Mouse (Mus musculus): ENCODE data around the gene Iffo2. TPM values are rescaled to one million over a fixed set of nuclear protein-coding genes. Genes with fewer than 3 reads are reported as not detected.

The Iffo2 gene
- polyA plus RNA-seq, 1 experiment from 2014 or later, result 4.8 TPM

GRCm38 (mm10) chr4:139638356-139638755 is 108.0 kb downstream of the Iffo2 start:
- Histone ChIP-seq H3K27ac (ENCODE audit: low read depth, low read length) (no peak overlapping the region), H3K27me3 (ENCODE audit: control insufficient read depth, insufficient read depth, low read length) (peaks cover 8% of the 10 kb centered on the region), H3K4me1 (replicated peaks; ENCODE audit: control insufficient read depth, insufficient read depth, low read length) (peaks cover 17% of the 10 kb centered on the region), H3K4me3 (ENCODE audit: low read depth, low read length) (no peak overlapping the region), H3K4me2 (replicated peaks; ENCODE audit: low read depth, low read length) (no peak overlapping the region), H3K9ac (ENCODE audit: low read depth, low read length) (no peak overlapping the region), H3K36me3 (ENCODE audit: control insufficient read depth, insufficient read depth, low read length) (no peaks in the 10 kb centered on the region), H3K9me3 (ENCODE audit: control insufficient read depth, low read length) (no peaks in the 10 kb centered on the region)
- WGBS, result 94% methylated on average over 16 of the region's 16 CpGs
- ATAC-seq (ENCODE audit: low FRiP score) (no peak), DNase-seq (ENCODE audit: low spot score) (no peak)

- ATAC-seq (ENCODE audit: low FRiP score) (peak; percentile 26; the same call in 1 of the 2 replicates), DNase-seq (ENCODE audit: low spot score) (peak; percentile 49)
- Histone ChIP-seq H3K9me3 (ENCODE audit: control insufficient read depth, low read length) (no peaks in the 10 kb centered on the region), H3K27me3 (ENCODE audit: control insufficient read depth, insufficient read depth, low read length) (peaks cover 8% of the 10 kb centered on the region), H3K4me3 (ENCODE audit: low read depth, low read length) (no peak overlapping the region), H3K9ac (ENCODE audit: low read depth, low read length) (no peak overlapping the region), H3K27ac (ENCODE audit: low read depth, low read length) (0 out of 2 replicates have a peak overlapping the region, but pooled peaks have one; percentile 45), H3K36me3 (ENCODE audit: control insufficient read depth, insufficient read depth, low read length) (no peaks in the 10 kb centered on the region), H3K4me1 (replicated peaks; ENCODE audit: control insufficient read depth, insufficient read depth, low read length) (peaks cover 17% of the 10 kb centered on the region), H3K4me2 (replicated peaks; ENCODE audit: low read depth, low read length) (no peak overlapping the region)
- 23% methylated on average over 12 of the region's 12 CpGs for WGBS
Measured at GRCm38 (mm10) chr4:139639801-139640200, 109.5 kb downstream of the Iffo2 start.

GRCm38 (mm10) chr4:139640333-139640732 is 110.0 kb downstream of the Iffo2 start:
- H3K4me1 ChIP-seq (replicated peaks; ENCODE audit: control insufficient read depth, insufficient read depth, low read length), result peaks cover 17% of the 10 kb centered on the region
- 64% methylated on average over 12 of the region's 12 CpGs for WGBS
- H3K27ac ChIP-seq (ENCODE audit: low read depth, low read length), result 0 out of 2 replicates have a peak overlapping the region, but pooled peaks have one; percentile 45
- H3K36me3 ChIP-seq (ENCODE audit: control insufficient read depth, insufficient read depth, low read length), result no peaks in the 10 kb centered on the region
- no peak for DNase-seq (ENCODE audit: low spot score)
- no peaks in the 10 kb centered on the region for H3K9me3 ChIP-seq (ENCODE audit: control insufficient read depth, low read length)
- H3K27me3 ChIP-seq (ENCODE audit: control insufficient read depth, insufficient read depth, low read length), result peaks cover 8% of the 10 kb centered on the region
- no peak overlapping the region for H3K4me3 ChIP-seq (ENCODE audit: low read depth, low read length)
- H3K9ac ChIP-seq (ENCODE audit: low read depth, low read length), result no peak overlapping the region
- no peak for ATAC-seq (ENCODE audit: low FRiP score)
- H3K4me2 ChIP-seq (replicated peaks; ENCODE audit: low read depth, low read length), result no peak overlapping the region

- Histone ChIP-seq H3K27me3 (ENCODE audit: control insufficient read depth, insufficient read depth, low read length) (peaks cover 8% of the 10 kb centered on the region), H3K27ac (ENCODE audit: low read depth, low read length) (no peak overlapping the region), H3K9ac (ENCODE audit: low read depth, low read length) (no peak overlapping the region), H3K9me3 (ENCODE audit: control insufficient read depth, low read length) (no peaks in the 10 kb centered on the region), H3K36me3 (ENCODE audit: control insufficient read depth, insufficient read depth, low read length) (no peaks in the 10 kb centered on the region), H3K4me3 (ENCODE audit: low read depth, low read length) (no peak overlapping the region), H3K4me1 (replicated peaks; ENCODE audit: control insufficient read depth, insufficient read depth, low read length) (peaks cover 17% of the 10 kb centered on the region), H3K4me2 (replicated peaks; ENCODE audit: low read depth, low read length) (no peak overlapping the region)
- no peak for DNase-seq (ENCODE audit: low spot score)
- ATAC-seq (ENCODE audit: low FRiP score), result no peak
- 56% methylated on average over 6 of the region's 6 CpGs for WGBS
Measured at GRCm38 (mm10) chr4:139640775-139641174, 110.4 kb downstream of the Iffo2 start.

GRCm38 (mm10) chr4:139641829-139642425 is 111.6 kb downstream of the Iffo2 start:
- H3K36me3 ChIP-seq (ENCODE audit: control insufficient read depth, insufficient read depth, low read length), result no peaks in the 10 kb centered on the region
- 1% methylated on average over 29 of the region's 30 CpGs for WGBS
- DNase-seq (ENCODE audit: low spot score) (peak; percentile 48), ATAC-seq (ENCODE audit: low FRiP score) (0 out of 2 replicates have a peak, but pooled peaks have one; percentile 28)
- peaks cover 17% of the 10 kb centered on the region for H3K4me1 ChIP-seq (replicated peaks; ENCODE audit: control insufficient read depth, insufficient read depth, low read length)
- H3K27me3 ChIP-seq (ENCODE audit: control insufficient read depth, insufficient read depth, low read length), result peaks cover 8% of the 10 kb centered on the region
- no peak overlapping the region; the same call in 1 of the 2 replicates for H3K27ac ChIP-seq (ENCODE audit: low read depth, low read length)
- H3K9ac ChIP-seq (ENCODE audit: low read depth, low read length), result peak overlapping the region; percentile 27; the same call in 1 of the 2 replicates
- H3K9me3 ChIP-seq (ENCODE audit: control insufficient read depth, low read length), result no peaks in the 10 kb centered on the region
- H3K4me2 ChIP-seq (replicated peaks; ENCODE audit: low read depth, low read length), result peak overlapping the region; percentile 43
- H3K4me3 ChIP-seq (ENCODE audit: low read depth, low read length), result peak overlapping the region; percentile 10; the same call in 1 of the 2 replicates

GRCm38 (mm10) chr4:139643972-139644371 is 113.6 kb downstream of the Iffo2 start:
- ATAC-seq (ENCODE audit: low FRiP score) (no peak), DNase-seq (ENCODE audit: low spot score) (peak; percentile 91)
- Histone ChIP-seq H3K4me2 (replicated peaks; ENCODE audit: low read depth, low read length) (no peak overlapping the region), H3K4me1 (replicated peaks; ENCODE audit: control insufficient read depth, insufficient read depth, low read length) (peaks cover 17% of the 10 kb centered on the region), H3K27ac (ENCODE audit: low read depth, low read length) (no peak overlapping the region), H3K9ac (ENCODE audit: low read depth, low read length) (no peak overlapping the region), H3K27me3 (ENCODE audit: control insufficient read depth, insufficient read depth, low read length) (peaks cover 8% of the 10 kb centered on the region), H3K36me3 (ENCODE audit: control insufficient read depth, insufficient read depth, low read length) (no peaks in the 10 kb centered on the region), H3K4me3 (ENCODE audit: low read depth, low read length) (no peak overlapping the region), H3K9me3 (ENCODE audit: control insufficient read depth, low read length) (no peaks in the 10 kb centered on the region)
- WGBS, result 15% methylated on average over 9 of the region's 9 CpGs

GRCm38 (mm10) chr4:139646916-139647315 is 116.6 kb downstream of the Iffo2 start:
- no peaks in the 10 kb centered on the region for H3K9me3 ChIP-seq (ENCODE audit: control insufficient read depth, low read length)
- no peak overlapping the region for H3K4me3 ChIP-seq (ENCODE audit: low read depth, low read length)
- H3K4me2 ChIP-seq (replicated peaks; ENCODE audit: low read depth, low read length), result no peak overlapping the region
- H3K4me1 ChIP-seq (replicated peaks; ENCODE audit: control insufficient read depth, insufficient read depth, low read length), result peaks cover 4% of the 10 kb centered on the region
- H3K36me3 ChIP-seq (ENCODE audit: control insufficient read depth, insufficient read depth, low read length), result no peaks in the 10 kb centered on the region
- no peak overlapping the region for H3K9ac ChIP-seq (ENCODE audit: low read depth, low read length)
- no peak for DNase-seq (ENCODE audit: low spot score)
- H3K27ac ChIP-seq (ENCODE audit: low read depth, low read length), result no peak overlapping the region
- ATAC-seq (ENCODE audit: low FRiP score), result no peak
- H3K27me3 ChIP-seq (ENCODE audit: control insufficient read depth, insufficient read depth, low read length), result peaks cover 5% of the 10 kb centered on the region
- 81% methylated on average over 7 of the region's 7 CpGs for WGBS

GRCm38 (mm10) chr4:139650086-139650743 is 119.9 kb downstream of the Iffo2 start:
- Histone ChIP-seq H3K27me3 (ENCODE audit: control insufficient read depth, insufficient read depth, low read length) (no peaks in the 10 kb centered on the region), H3K4me2 (replicated peaks; ENCODE audit: low read depth, low read length) (no peak overlapping the region), H3K4me3 (ENCODE audit: low read depth, low read length) (no peak overlapping the region), H3K36me3 (ENCODE audit: control insufficient read depth, insufficient read depth, low read length) (no peaks in the 10 kb centered on the region), H3K9me3 (ENCODE audit: control insufficient read depth, low read length) (no peaks in the 10 kb centered on the region), H3K9ac (ENCODE audit: low read depth, low read length) (no peak overlapping the region), H3K27ac (ENCODE audit: low read depth, low read length) (peak overlapping the region; percentile 1; the same call in 1 of the 2 replicates), H3K4me1 (replicated peaks; ENCODE audit: control insufficient read depth, insufficient read depth, low read length) (no peaks in the 10 kb centered on the region)
- 76% methylated on average over 15 of the region's 15 CpGs for WGBS
- no peak for ATAC-seq (ENCODE audit: low FRiP score)
- DNase-seq (ENCODE audit: low spot score), result no peak

- H3K4me1 ChIP-seq (replicated peaks; ENCODE audit: control insufficient read depth, insufficient read depth, low read length), result no peaks in the 10 kb centered on the region
- H3K9ac ChIP-seq (ENCODE audit: low read depth, low read length), result no peak overlapping the region
- H3K4me2 ChIP-seq (replicated peaks; ENCODE audit: low read depth, low read length), result no peak overlapping the region
- H3K36me3 ChIP-seq (ENCODE audit: control insufficient read depth, insufficient read depth, low read length), result no peaks in the 10 kb centered on the region
- 62% methylated on average over 11 of the region's 11 CpGs for whole genome bisulfite sequencing
- no peaks in the 10 kb centered on the region for H3K9me3 ChIP-seq (ENCODE audit: control insufficient read depth, low read length)
- peak overlapping the region; percentile 1; the same call in 1 of the 2 replicates for H3K27ac ChIP-seq (ENCODE audit: low read depth, low read length)
- no peak for DNase-seq (ENCODE audit: low spot score)
- no peak overlapping the region for H3K4me3 ChIP-seq (ENCODE audit: low read depth, low read length)
- no peak for ATAC-seq (ENCODE audit: low FRiP score)
- H3K27me3 ChIP-seq (ENCODE audit: control insufficient read depth, insufficient read depth, low read length), result no peaks in the 10 kb centered on the region
Measured at GRCm38 (mm10) chr4:139650907-139651306, 120.6 kb downstream of the Iffo2 start.

Data from hindbrain, embryonic 11.5 days (tissue).